Mouse (Mus musculus): ENCODE measurements at regions not wholly inside any gene's neighbourhood (a gene's known extent, or its start where the extent isn't known, plus 50 kb on each side); places are given as distances from the start of the nearest gene placed in this dataset.

DNA sequence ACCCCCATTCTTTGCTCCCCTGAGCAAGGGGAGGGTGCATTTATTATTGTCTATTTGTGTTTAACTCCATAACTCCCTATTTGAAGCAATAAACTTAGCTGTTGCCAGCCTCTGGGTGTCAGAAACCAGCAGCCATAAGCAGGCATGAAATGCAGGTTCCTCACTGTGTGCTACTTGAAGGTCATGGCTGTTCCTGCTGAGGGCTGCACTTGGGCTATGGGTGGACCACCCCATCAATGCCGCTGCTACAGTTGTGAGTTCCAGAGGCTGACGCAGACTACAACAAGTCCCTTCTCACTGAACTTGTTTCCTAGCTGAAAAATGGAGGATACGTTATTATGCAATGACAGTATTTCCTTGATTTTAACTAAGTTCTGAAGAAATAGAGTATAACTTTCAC, 86.7 kb upstream of the N4bp1 start:
- H3K36me3 ChIP-seq (replicated peaks; ENCODE audit: control insufficient read depth, insufficient read depth, low read depth), result no peaks in the 10 kb centered on the region
- H3K27ac ChIP-seq, result no peak overlapping the region
- H3K4me1 ChIP-seq (replicated peaks; ENCODE audit: control insufficient read depth in 2 of 2, insufficient read depth in 2 of 2, low read length in 1 of 2), result no peaks in the 10 kb centered on the region
- no peak overlapping the region for H3K9ac ChIP-seq (replicated peaks)
- H3K4me2 ChIP-seq (ENCODE audit: low read depth), result no peak overlapping the region
- H3K4me3 ChIP-seq (ENCODE audit: insufficient read depth in 1 of 2, low read depth in 2 of 2, low read length in 2 of 2), result no peak overlapping the region
- H3K27me3 ChIP-seq (ENCODE audit: control insufficient read depth, insufficient read depth, low read length), result no peaks in the 10 kb centered on the region
- WGBS (ENCODE audit: insufficient replicate concordance), result 75% methylated on average over 3 of the region's 3 CpGs
- no peak for ATAC-seq (ENCODE audit: insufficient read depth)
- no peaks in the 10 kb centered on the region for H3K9me3 ChIP-seq (ENCODE audit: control insufficient read depth, low read length)
- TF ChIP-seq EP300 (IDR thresholded peaks at IDR 0.05; ENCODE audit: low read depth), result no peak
- TF ChIP-seq CTCF (IDR thresholded peaks at IDR 0.05; ENCODE audit: low read depth), result no peak
- DNase-seq (ENCODE audit: low read depth in 3 of 3, low spot score in 3 of 3), result no peak

DNA sequence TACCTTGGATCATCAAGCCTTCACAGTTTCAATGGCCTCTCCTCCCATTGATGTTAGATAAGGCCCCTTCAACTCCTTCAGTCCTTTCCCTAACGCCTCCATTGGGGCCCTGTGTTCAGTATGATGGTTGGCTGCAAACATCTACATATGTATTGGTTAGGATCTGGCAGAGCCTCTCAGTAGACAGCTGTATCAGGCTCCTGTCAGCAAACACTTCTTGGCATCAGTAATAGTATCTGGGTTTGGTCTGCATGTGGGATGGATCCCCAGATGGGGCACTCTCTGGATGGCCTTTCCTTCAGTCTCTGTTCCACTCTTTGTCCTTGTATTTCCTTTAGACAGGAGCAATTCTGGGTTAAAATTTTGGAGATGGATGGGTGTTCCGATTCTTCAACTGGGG, 84.0 kb upstream of the N4bp1 start:
- H3K9ac ChIP-seq (replicated peaks), result no peak overlapping the region
- H3K9me3 ChIP-seq (ENCODE audit: control insufficient read depth, low read length), result no peaks in the 10 kb centered on the region
- H3K4me3 ChIP-seq (ENCODE audit: insufficient read depth in 1 of 2, low read depth in 2 of 2, low read length in 2 of 2), result no peak overlapping the region
- no peak overlapping the region for H3K27ac ChIP-seq
- no peak overlapping the region for H3K4me2 ChIP-seq (ENCODE audit: low read depth)
- H3K4me1 ChIP-seq (replicated peaks; ENCODE audit: control insufficient read depth in 2 of 2, insufficient read depth in 2 of 2, low read length in 1 of 2), result no peaks in the 10 kb centered on the region
- TF ChIP-seq CTCF (IDR thresholded peaks at IDR 0.05; ENCODE audit: low read depth), result no peak
- TF ChIP-seq EP300 (IDR thresholded peaks at IDR 0.05; ENCODE audit: low read depth), result no peak
- no peaks in the 10 kb centered on the region for H3K36me3 ChIP-seq (replicated peaks; ENCODE audit: control insufficient read depth, insufficient read depth, low read depth)
- no peak for DNase-seq (ENCODE audit: low read depth in 3 of 3, low spot score in 3 of 3)
- 62% methylated on average over 2 of the region's 2 CpGs for WGBS (ENCODE audit: insufficient replicate concordance)
- H3K27me3 ChIP-seq (ENCODE audit: control insufficient read depth, insufficient read depth, low read length), result no peaks in the 10 kb centered on the region
- ATAC-seq (ENCODE audit: insufficient read depth), result no peak

DNA sequence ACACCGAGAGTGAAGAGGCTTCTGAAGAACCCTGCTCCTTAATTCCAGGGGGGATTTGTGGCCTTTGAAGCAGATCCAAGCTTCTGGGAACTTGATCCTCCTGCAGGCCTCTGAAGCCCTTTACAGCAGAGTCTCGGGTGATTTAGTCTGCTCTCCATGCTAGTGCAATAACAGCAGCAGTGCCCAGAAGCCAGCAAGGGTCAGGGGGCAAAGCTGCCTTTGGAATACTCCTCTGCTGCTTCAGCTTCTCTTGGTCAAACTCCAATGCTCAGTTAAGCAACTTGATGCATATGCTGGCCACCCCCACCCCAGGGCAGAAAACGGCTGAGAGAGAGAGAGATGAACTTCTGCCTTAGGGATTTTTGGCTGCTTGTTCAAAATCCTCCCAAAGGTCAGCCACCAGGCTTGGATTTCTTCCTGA, 82.8 kb upstream of the N4bp1 start:
- H3K4me3 ChIP-seq (ENCODE audit: insufficient read depth in 1 of 2, low read depth in 2 of 2, low read length in 2 of 2), result no peak overlapping the region
- no peaks in the 10 kb centered on the region for H3K27me3 ChIP-seq (ENCODE audit: control insufficient read depth, insufficient read depth, low read length)
- H3K4me2 ChIP-seq (ENCODE audit: low read depth), result no peak overlapping the region
- no peak for ATAC-seq (ENCODE audit: insufficient read depth)
- H3K36me3 ChIP-seq (replicated peaks; ENCODE audit: control insufficient read depth, insufficient read depth, low read depth), result no peaks in the 10 kb centered on the region
- H3K9me3 ChIP-seq (ENCODE audit: control insufficient read depth, low read length), result no peaks in the 10 kb centered on the region
- H3K9ac ChIP-seq (replicated peaks), result no peak overlapping the region
- no peak for TF ChIP-seq CTCF (IDR thresholded peaks at IDR 0.05; ENCODE audit: low read depth)
- no peak for TF ChIP-seq EP300 (IDR thresholded peaks at IDR 0.05; ENCODE audit: low read depth)
- whole genome bisulfite sequencing (ENCODE audit: insufficient replicate concordance), result 22% methylated on average over 3 of the region's 3 CpGs
- no peak overlapping the region for H3K27ac ChIP-seq
- no peak for DNase-seq (ENCODE audit: low read depth in 3 of 3, low spot score in 3 of 3)
- H3K4me1 ChIP-seq (replicated peaks; ENCODE audit: control insufficient read depth in 2 of 2, insufficient read depth in 2 of 2, low read length in 1 of 2), result no peaks in the 10 kb centered on the region

DNA sequence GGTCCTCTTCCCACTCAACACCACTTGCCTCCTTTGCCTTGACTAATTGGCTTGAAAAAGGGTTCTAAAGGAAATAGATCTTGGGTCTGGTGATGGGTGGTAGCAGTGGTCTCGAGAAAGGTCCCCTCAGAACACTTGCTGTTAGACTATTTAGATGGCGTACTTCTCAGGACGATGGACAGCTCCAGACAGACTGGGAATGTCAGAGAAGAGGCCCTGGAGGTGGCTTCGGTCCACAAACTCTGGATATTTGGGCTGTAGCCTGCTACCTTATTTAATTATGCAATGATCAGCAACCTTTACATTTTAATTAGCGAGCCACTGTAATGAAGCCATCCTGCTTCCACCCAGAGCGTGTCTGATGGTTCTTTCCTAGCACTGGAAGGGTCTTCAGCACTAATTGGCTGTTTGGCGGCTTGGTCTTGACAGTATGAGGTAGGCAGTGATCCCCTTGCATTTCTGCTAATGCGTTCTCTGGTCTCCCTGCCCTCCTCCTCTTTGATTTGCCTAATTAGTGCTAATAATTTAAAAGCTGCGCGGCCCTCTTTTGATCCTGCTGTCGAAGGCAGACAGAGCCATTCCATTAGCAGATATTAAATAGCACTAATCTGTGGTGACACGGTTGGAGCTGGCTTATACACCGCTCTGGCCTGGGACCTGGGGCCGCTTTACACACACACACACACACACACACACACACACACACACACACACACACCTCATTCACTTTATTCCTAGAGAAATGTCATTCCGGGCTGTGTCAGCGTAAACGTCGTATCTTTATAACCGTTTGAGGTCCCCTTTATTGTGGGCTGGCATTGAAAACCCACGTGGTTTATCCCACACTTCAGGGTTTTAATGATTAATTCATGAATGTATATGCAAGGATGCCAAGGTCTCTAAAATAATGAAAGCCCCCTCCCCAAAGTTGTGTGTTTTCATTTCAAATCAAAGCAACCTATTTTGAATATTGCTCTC, 76.4 kb upstream of the N4bp1 start:
- 62% methylated on average over 20 of the region's 20 CpGs for WGBS (ENCODE audit: insufficient replicate concordance)
- ATAC-seq (ENCODE audit: insufficient read depth) (no peak), DNase-seq (ENCODE audit: low read depth in 3 of 3, low spot score in 3 of 3) (no peak)
- Histone ChIP-seq H3K4me2 (ENCODE audit: low read depth) (no peak overlapping the region), H3K27me3 (ENCODE audit: control insufficient read depth, insufficient read depth, low read length) (no peaks in the 10 kb centered on the region), H3K9me3 (ENCODE audit: control insufficient read depth, low read length) (no peaks in the 10 kb centered on the region), H3K4me3 (ENCODE audit: insufficient read depth in 1 of 2, low read depth in 2 of 2, low read length in 2 of 2) (no peak overlapping the region), H3K4me1 (replicated peaks; ENCODE audit: control insufficient read depth in 2 of 2, insufficient read depth in 2 of 2, low read length in 1 of 2) (no peaks in the 10 kb centered on the region), H3K27ac (no peak overlapping the region), H3K36me3 (replicated peaks; ENCODE audit: control insufficient read depth, insufficient read depth, low read depth) (no peaks in the 10 kb centered on the region), H3K9ac (replicated peaks) (no peak overlapping the region)
- TF ChIP-seq EP300 (IDR thresholded peaks at IDR 0.05; ENCODE audit: low read depth) (no peak), CTCF (IDR thresholded peaks at IDR 0.05; ENCODE audit: low read depth) (no peak)
